8 mouse cellular contexts compared by ENCODE assay signal in the genomic region with DNA sequence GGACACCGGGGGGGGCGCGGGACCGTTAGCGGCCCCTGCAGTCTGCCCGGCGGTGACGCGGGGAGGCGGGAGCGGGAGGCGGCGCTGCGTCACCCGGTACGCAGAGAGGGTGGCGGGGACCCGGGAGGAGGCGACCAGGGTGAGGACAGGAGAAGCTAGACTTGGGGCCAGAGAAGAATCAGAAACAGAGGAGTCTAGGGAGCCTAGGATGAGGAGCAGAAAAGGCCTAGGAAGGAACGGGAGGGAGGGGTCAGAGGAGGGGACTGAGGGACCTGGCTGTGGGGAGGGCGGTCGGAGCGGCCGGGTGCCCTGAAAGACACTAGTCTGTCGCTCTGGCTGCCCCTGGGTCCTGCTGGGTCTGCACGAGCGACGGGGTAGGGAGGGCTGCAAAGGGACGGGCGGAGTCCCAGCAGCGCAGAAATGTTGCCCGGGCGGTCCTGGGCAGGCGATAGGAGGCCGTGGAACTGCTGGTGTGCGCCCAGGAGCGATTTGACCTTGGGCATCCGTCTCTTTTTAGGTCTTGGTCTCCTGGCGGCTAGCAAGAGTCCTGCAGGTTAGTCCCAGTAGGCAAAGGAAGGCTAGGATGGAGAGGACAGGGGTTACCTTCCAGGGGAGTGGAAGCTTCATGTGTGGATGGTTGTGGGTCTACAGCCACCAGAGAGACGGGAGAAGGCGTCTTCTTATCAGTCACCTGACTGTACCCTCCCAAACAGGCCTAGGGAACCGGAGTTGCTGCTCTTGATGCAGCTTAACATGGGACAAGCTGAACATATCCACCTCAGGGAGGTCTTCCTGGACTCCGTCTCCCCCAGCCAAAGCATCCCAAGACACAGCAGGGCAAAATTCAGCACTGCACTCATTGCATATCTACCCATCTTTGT. TPM values are rescaled to one million over a fixed set of nuclear protein-coding genes. Genes with fewer than 3 reads are reported as not detected.
A peak's percentile ranks its signal among the peaks of the same experiment; 100 is the strongest.
DNase-seq lines count a peak whose midpoint lies in the region; ATAC-seq and TF ChIP-seq lines count a peak whose summit lies in the region.

A gene (minus strand): TSS at position 453 of the 881 bp plus-strand sequence.

- peak; percentile 39 for TF ChIP-seq CTCF in liver, adult 2 months (IDR thresholded peaks at IDR 0.05; ENCODE audit: low read depth, low read length)

- H3K79me2 ChIP-seq in liver, adult 2 months (ENCODE audit: control insufficient read depth, insufficient read depth, low read length), result no peaks in the 10 kb centered on the region

- H3K36me3 ChIP-seq in embryonic facial prominence, embryonic 15.5 days, result no peaks in the 10 kb centered on the region
- no peaks in the 10 kb centered on the region for H3K36me3 ChIP-seq in heart, embryonic 11.5 days (ENCODE audit: control insufficient read depth, insufficient read depth, low read length)
- H3K36me3 ChIP-seq in kidney, embryonic 14.5 days (ENCODE audit: control insufficient read depth, insufficient read depth, low read length), result no peaks in the 10 kb centered on the region
- H3K36me3 ChIP-seq in liver, adult 2 months (ENCODE audit: control insufficient read depth, insufficient read depth, low read length), result no peaks in the 10 kb centered on the region
- no peaks in the 10 kb centered on the region for H3K36me3 ChIP-seq in stomach, embryonic 15.5 days

- peaks cover 46% of the 10 kb centered on the region for H3K4me1 ChIP-seq in embryonic facial prominence, embryonic 15.5 days
- peaks cover 31% of the 10 kb centered on the region for H3K4me1 ChIP-seq in heart, embryonic 11.5 days (ENCODE audit: control insufficient read depth, insufficient read depth, low read length)
- peaks cover 27% of the 10 kb centered on the region for H3K4me1 ChIP-seq in kidney, embryonic 14.5 days (ENCODE audit: control insufficient read depth, insufficient read depth, low read length)
- H3K4me1 ChIP-seq in liver, adult 2 months (ENCODE audit: control insufficient read depth, insufficient read depth, low read length), result peaks cover 17% of the 10 kb centered on the region
- H3K4me1 ChIP-seq in stomach, embryonic 15.5 days, result peaks cover 35% of the 10 kb centered on the region

- peak; percentile 78 for DNase-seq in 416B (ENCODE audit: low read depth)
- DNase-seq in adrenal gland, postnatal 25 days, result peak; percentile 87
- no peak for DNase-seq in liver, adult 2 months (ENCODE audit: extremely low read depth, low read depth, low spot score)

- 0 out of 2 replicates have a peak, but pooled peaks have one; percentile 21 for TF ChIP-seq POLR2A in liver, adult 2 months (IDR thresholded peaks at IDR 0.05; ENCODE audit: extremely low read depth, insufficient read depth, low read length)

- WGBS in embryonic facial prominence, embryonic 15.5 days, result 3% methylated on average over 43 of the region's 43 CpGs
- 1% methylated on average over 43 of the region's 43 CpGs for WGBS in heart, embryonic 11.5 days (ENCODE audit: insufficient replicate concordance)
- 3% methylated on average over 37 of the region's 43 CpGs for WGBS in kidney, embryonic 14.5 days
- 7% methylated on average over 43 of the region's 43 CpGs for WGBS in liver, adult 2 months
- WGBS in stomach, embryonic 15.5 days, result 3% methylated on average over 40 of the region's 43 CpGs

- H3K9me3 ChIP-seq in embryonic facial prominence, embryonic 15.5 days (replicated peaks), result no peaks in the 10 kb centered on the region
- no peaks in the 10 kb centered on the region for H3K9me3 ChIP-seq in heart, embryonic 11.5 days (replicated peaks; ENCODE audit: control insufficient read depth, low read length)
- no peaks in the 10 kb centered on the region for H3K9me3 ChIP-seq in kidney, embryonic 14.5 days (ENCODE audit: control insufficient read depth, low read length)
- no peaks in the 10 kb centered on the region for H3K9me3 ChIP-seq in stomach, embryonic 15.5 days

- no peaks in the 10 kb centered on the region for H3K27me3 ChIP-seq in embryonic facial prominence, embryonic 15.5 days
- 0 out of 2 replicates have a peak, but pooled peaks cover 3% of the 10 kb centered on the region for H3K27me3 ChIP-seq in heart, embryonic 11.5 days (ENCODE audit: control insufficient read depth, insufficient read depth, low read length)
- no peaks in the 10 kb centered on the region for H3K27me3 ChIP-seq in kidney, embryonic 14.5 days (ENCODE audit: control insufficient read depth, insufficient read depth, low read length)
- H3K27me3 ChIP-seq in liver, adult 2 months (ENCODE audit: control insufficient read depth, insufficient read depth, low read length), result peaks cover 4% of the 10 kb centered on the region; the same call in 1 of the 2 replicates
- no peaks in the 10 kb centered on the region for H3K27me3 ChIP-seq in stomach, embryonic 15.5 days (replicated peaks)

- peak within 1 kb of the TSS; percentile 86 for H3K4me2 ChIP-seq in embryonic facial prominence, embryonic 15.5 days (replicated peaks)
- peak within 1 kb of the TSS; percentile 70 for H3K4me2 ChIP-seq in heart, embryonic 11.5 days
- peak within 1 kb of the TSS; percentile 94 for H3K4me2 ChIP-seq in kidney, embryonic 14.5 days (replicated peaks; ENCODE audit: low read depth, low read length)
- peak within 1 kb of the TSS; percentile 88 for H3K4me2 ChIP-seq in stomach, embryonic 15.5 days

- peak within 1 kb of the TSS; percentile 95 for H3K9ac ChIP-seq in embryonic facial prominence, embryonic 15.5 days
- H3K9ac ChIP-seq in heart, embryonic 11.5 days (ENCODE audit: low read depth, low read length), result peak within 1 kb of the TSS; percentile 90
- peak within 1 kb of the TSS; percentile 95 for H3K9ac ChIP-seq in kidney, embryonic 14.5 days (ENCODE audit: low read depth, low read length)
- peak within 1 kb of the TSS; percentile 86 for H3K9ac ChIP-seq in liver, adult 2 months (ENCODE audit: low read depth, low read length)
- peak within 1 kb of the TSS; percentile 48 for H3K9ac ChIP-seq in stomach, embryonic 15.5 days

- peak within 1 kb of the TSS; percentile 90 for H3K4me3 ChIP-seq in embryonic facial prominence, embryonic 15.5 days (replicated peaks)
- peak within 1 kb of the TSS; percentile 75 for H3K4me3 ChIP-seq in heart, embryonic 11.5 days (ENCODE audit: low read depth, low read length)
- H3K4me3 ChIP-seq in kidney, embryonic 14.5 days (ENCODE audit: low read length), result peak within 1 kb of the TSS; percentile 81
- H3K4me3 ChIP-seq in liver, adult 2 months (ENCODE audit: insufficient read depth, low read depth, low read length), result peak within 1 kb of the TSS; percentile 74
- peak within 1 kb of the TSS; percentile 60 for H3K4me3 ChIP-seq in stomach, embryonic 15.5 days (replicated peaks)

- peak; percentile 53; the same call in 1 of the 2 replicates for ATAC-seq in embryonic facial prominence, embryonic 15.5 days (ENCODE audit: insufficient number of reproducible peaks, low FRiP score, low TSS enrichment, low read depth)
- ATAC-seq in heart, embryonic 11.5 days (replicated peaks; ENCODE audit: insufficient number of reproducible peaks, low FRiP score, low TSS enrichment), result peak; percentile 49
- ATAC-seq in kidney, embryonic 14.5 days (ENCODE audit: low FRiP score, low TSS enrichment), result peak; percentile 50
- peak; percentile 46 for ATAC-seq in monocyte, adult 5-6 weeks (replicated peaks; ENCODE audit: insufficient number of reproducible peaks, low FRiP score, low TSS enrichment, poor library complexity, severe bottlenecking)
- ATAC-seq in stomach, embryonic 15.5 days (ENCODE audit: insufficient read depth, low FRiP score, low read depth), result peak; percentile 40; the same call in 1 of the 2 replicates

- H3K27ac ChIP-seq in embryonic facial prominence, embryonic 15.5 days (replicated peaks), result peak within 1 kb of the TSS; percentile 89
- H3K27ac ChIP-seq in heart, embryonic 11.5 days (ENCODE audit: low read depth, low read length), result peak within 1 kb of the TSS; percentile 92
- peak within 1 kb of the TSS; percentile 63; the same call in 1 of the 2 replicates for H3K27ac ChIP-seq in kidney, embryonic 14.5 days (ENCODE audit: low read depth, low read length)
- peak within 1 kb of the TSS; percentile 56 for H3K27ac ChIP-seq in liver, adult 2 months (replicated peaks; ENCODE audit: insufficient read depth, low read depth, low read length)
- H3K27ac ChIP-seq in stomach, embryonic 15.5 days, result peak within 1 kb of the TSS; percentile 75

RNA-seq across cellular contexts. Expression of the gene that starts here (rescaled TPM):
- total RNA-seq in adrenal gland, postnatal 25 days (2021), result 26.4 and 29.6 TPM in 2 replicates
- 16.8 and 17.4 TPM in 2 replicates for polyA plus RNA-seq in embryonic facial prominence, embryonic 15.5 days (2015; fragmentation: Nextera tagmentation; extraction: Ambion mirVana)
- polyA plus RNA-seq in heart, embryonic 11.5 days (2014; fragmentation: Nextera tagmentation; extraction: Ambion mirVana), result 10.1 and 10.6 TPM in 2 replicates
- polyA plus RNA-seq in kidney, embryonic 14.5 days (2014; fragmentation: Nextera tagmentation; extraction: Ambion mirVana), result 5.7 and 14.2 TPM in 2 replicates
- total RNA-seq in liver, adult 2 months (2014; rRNA removed), result 3.0 and 3.7 TPM in 2 replicates
- 2.6 and 2.7 TPM in 2 replicates for polyA plus RNA-seq in liver, adult 2 months (2012; rRNA removed)
- total RNA-seq in monocyte, adult 5-6 weeks (2017), result 37.3 to 42.5 TPM (median 38.1 TPM) in 3 replicates
- 11.0 and 12.1 TPM in 2 replicates for polyA plus RNA-seq in stomach, embryonic 15.5 days (2015; fragmentation: Nextera tagmentation; extraction: Ambion mirVana)
